Mouse (Mus musculus) hindbrain, embryonic 12.5 days (tissue): ENCODE results near the gene Mageb1. TPM values are rescaled to one million over a fixed set of nuclear protein-coding genes. Genes with fewer than 3 reads are reported as not detected.
"Not testable (repeated sequence)": the region's sequence is repeated elsewhere in the genome, so short reads cannot be mapped to it uniquely, and the experiment has no call there.

Source experiments
- ATAC-seq: fragments of 200-750 bp; cut with Nextera tagmentation; 2 replicates; pipeline ENCODE4 v1.8.0; 2017; ENCODE audit warnings: moderate TSS enrichment; ENCODE audit not compliant: low FRiP score
- H3K27ac ChIP-seq: fragments of 300-500 bp; sonication (generic); 2 replicates; pipeline ENCODE4 v1.5.1; 2016; ENCODE audit warnings: mild to moderate bottlenecking
- H3K27me3 ChIP-seq: fragments of 300-500 bp; sonication (generic); 2 replicates; pipeline ENCODE4 v1.6.1; 2016; ENCODE audit warnings: mild to moderate bottlenecking
- H3K36me3 ChIP-seq: fragments of 300-500 bp; sonication (generic); 2 replicates; pipeline ENCODE4 v1.6.1; 2016; ENCODE audit warnings: mild to moderate bottlenecking
- H3K4me1 ChIP-seq: fragments of 300-500 bp; sonication (generic); 2 replicates; pipeline ENCODE4 v1.6.1; 2016
- H3K4me2 ChIP-seq: fragments of 300-500 bp; sonication (generic); replicated peaks from 2 replicates; pipeline ENCODE4 v1.6.1; 2016; ENCODE audit warnings: mild to moderate bottlenecking
- H3K4me3 ChIP-seq: fragments of 300-500 bp; sonication (generic); 2 replicates; pipeline ENCODE4 v1.5.1; 2016; ENCODE audit warnings: mild to moderate bottlenecking
- H3K9ac ChIP-seq: fragments of 300-500 bp; sonication (generic); 2 replicates; pipeline ENCODE4 v1.6.1; 2016; ENCODE audit warnings: mild to moderate bottlenecking, moderate library complexity
- H3K9me3 ChIP-seq: fragments of 300-500 bp; sonication (generic); replicated peaks from 2 replicates; pipeline ENCODE4 v1.6.1; 2016; ENCODE audit warnings: mild to moderate bottlenecking
- WGBS: fragments of 180-500 bp; shearing (Covaris S2); methylation state at CpG from one replicate; pipeline ENCODE4 v1.1.7; 2016; 5-methylcytosine and 5-hydroxymethylcytosine counted together
- polyA plus RNA-seq: library from polyadenylated mRNA; unstranded; fragments of >200 nt; fragmentation: Nextera tagmentation; extraction: Ambion mirVana; gene quantifications from 2 replicates; pipeline ENCODE4 v1.2.1, GENCODE M21; 2016

Mageb1 gene
- not detected in 2 replicates for polyA plus RNA-seq

GRCm38 (mm10) chrX:92016233-92016632 is at the start of gene Mageb1:
TSS of gene Mageb1 (minus strand) at chrX:92016333.
- WGBS = 33% methylated on average over 1 of the region's 1 CpGs
- not testable (repeated sequence) for H3K4me2 ChIP-seq, H3K4me3 ChIP-seq, ATAC-seq, H3K4me1 ChIP-seq, H3K27ac ChIP-seq, H3K9me3 ChIP-seq, H3K27me3 ChIP-seq, H3K36me3 ChIP-seq, H3K9ac ChIP-seq

Other genes starting within 250 kb of the Mageb1 start
- not detected in 2 replicates for gene Mageb5, start 233.3 kb downstream of the Mageb1 start, polyA plus RNA-seq